Mouse (Mus musculus) midbrain, postnatal 0 days (tissue): ENCODE results near the gene Hist1h2ab. TPM values are rescaled to one million over a fixed set of nuclear protein-coding genes. Genes with fewer than 3 reads are reported as not detected.
"Not testable (repeated sequence)": the region's sequence is repeated elsewhere in the genome, so short reads cannot be mapped to it uniquely, and the experiment has no call there.

Experiments used
- ATAC-seq: fragments of 200-750 bp; cut with Nextera tagmentation; 2 replicates; pipeline ENCODE4 v1.8.0; 2017; ENCODE audit warnings: moderate number of reproducible peaks, mild to moderate bottlenecking, moderate TSS enrichment, moderate library complexity; ENCODE audit not compliant: low FRiP score
- DNase-seq: peaks from one replicate; pipeline ENCODE4 v3.0.0-alpha.2; 2015; ENCODE audit warnings: low spot score
- H3K27ac ChIP-seq: fragments of 300-500 bp; sonication (generic); 2 replicates; pipeline ENCODE4 v1.5.1; 2014; ENCODE audit warnings: low read depth, mild to moderate bottlenecking, low read length, mixed read lengths
- H3K27me3 ChIP-seq: fragments of 300-500 bp; sonication (generic); 2 replicates; pipeline ENCODE4 v1.6.1; 2014; ENCODE audit warnings: low read length, control low read depth, mixed read lengths; ENCODE audit not compliant: insufficient read depth
- H3K36me3 ChIP-seq: fragments of 300-500 bp; sonication (generic); 2 replicates; pipeline ENCODE4 v1.6.1; 2014; ENCODE audit warnings: low read length, control low read depth, mixed read lengths; ENCODE audit not compliant: insufficient read depth
- H3K4me1 ChIP-seq: fragments of 300-500 bp; sonication (generic); 2 replicates; pipeline ENCODE4 v1.6.1; 2014; ENCODE audit warnings: mild to moderate bottlenecking, control low read depth, antibody characterized with exemption, low read length, mixed read lengths; ENCODE audit not compliant: insufficient read depth
- H3K4me2 ChIP-seq: fragments of 300-500 bp; sonication (generic); 2 replicates; pipeline ENCODE4 v1.6.1; 2014; ENCODE audit warnings: low read depth, mild to moderate bottlenecking, low read length, mixed read lengths; ENCODE audit not compliant: poor library complexity, severe bottlenecking
- H3K4me3 ChIP-seq: fragments of 300-500 bp; sonication (generic); 2 replicates; pipeline ENCODE4 v1.5.1; 2014; ENCODE audit warnings: low read depth, mild to moderate bottlenecking, low read length, moderate library complexity
- H3K9ac ChIP-seq: fragments of 300-500 bp; sonication (generic); replicated peaks from 2 replicates; pipeline ENCODE4 v1.6.1; 2014; ENCODE audit warnings: mild to moderate bottlenecking, low read length, moderate library complexity, mixed read lengths; ENCODE audit not compliant: poor library complexity, severe bottlenecking
- H3K9me3 ChIP-seq: fragments of 300-500 bp; sonication (generic); 2 replicates; pipeline ENCODE4 v1.6.1; 2016; ENCODE audit warnings: low read length, control low read depth
- CTCF ChIP-seq: IDR thresholded peaks from 2 replicates; pipeline ENCODE4 v1.5.1; 2016; ENCODE audit warnings: antibody characterized with exemption, mild to moderate bottlenecking
- WGBS: fragments of 180-500 bp; shearing (Covaris S2); extraction: QIAGEN DNeasy Blood & Tissue Kit; methylation state at CpG from one replicate; pipeline ENCODE4 v1.1.7; 2014; 5-methylcytosine and 5-hydroxymethylcytosine counted together
- polyA plus RNA-seq: library from polyadenylated mRNA; unstranded; fragments of >200 nt; fragmentation: Nextera tagmentation; extraction: Ambion mirVana; gene quantifications from 2 replicates; pipeline ENCODE4 v1.2.1, GENCODE M21; 2015
- total RNA-seq: library from RNA; depleted of rRNA; stranded (reverse); fragments of >200 nt; gene quantifications from 2 replicates; pipeline ENCODE4 v1.2.3, GENCODE M21; 2014

Gene Hist1h2ab
- total and polyA plus RNA-seq, 2 experiments from 2014 or later: 2.1 to 290 TPM

GRCm38 (mm10) chr13:23744421-23745380 is 6.2 kb upstream of the Hist1h2ab start:
- Histone ChIP-seq H3K9ac (no peak overlapping the region), H3K27me3 (no peaks in the 10 kb centered on the region), H3K9me3 (no peaks in the 10 kb centered on the region), H3K27ac (no peak overlapping the region), H3K4me1 (0 out of 2 replicates have a peak, but pooled peaks cover 3% of the 10 kb centered on the region), H3K4me3 (peak overlapping the region; percentile 37; the same call in 1 of the 2 replicates), H3K36me3 (no peaks in the 10 kb centered on the region), H3K4me2 (peak overlapping the region; percentile 69)
- WGBS: 4% methylated on average over 13 of the region's 36 CpGs
- no peak for TF ChIP-seq CTCF
- no peak for ATAC-seq
- no peak for DNase-seq

- Histone ChIP-seq H3K9ac (no peak within 1 kb of the TSS), H3K27ac (peak within 1 kb of the TSS; percentile 85), H3K4me3 (peak within 1 kb of the TSS; percentile 37), H3K36me3 (no peaks in the 10 kb centered on the region), H3K4me1 (0 out of 2 replicates have a peak, but pooled peaks cover 3% of the 10 kb centered on the region), H3K4me2 (peak within 1 kb of the TSS; percentile 69), H3K27me3 (no peaks in the 10 kb centered on the region), H3K9me3 (no peaks in the 10 kb centered on the region)
- ATAC-seq (peak; percentile 81), DNase-seq (peak; percentile 95)
- TF ChIP-seq CTCF: no peak
- 1% methylated on average over 21 of the region's 28 CpGs for WGBS
Observed at GRCm38 (mm10) chr13:23745381-23746161, 5.4 kb upstream of the Hist1h2ab start, which contains the start of gene Hist1h3c. TSS of gene Hist1h3c (minus strand) at chr13:23745602.

- H3K36me3 ChIP-seq, H3K9ac ChIP-seq, H3K27me3 ChIP-seq, H3K4me1 ChIP-seq, H3K9me3 ChIP-seq: not testable (repeated sequence)
- peak; percentile 92 for ATAC-seq
- Histone ChIP-seq H3K4me3 (peak within 1 kb of the TSS; percentile 37), H3K4me2 (peak within 1 kb of the TSS; percentile 69), H3K27ac (peak within 1 kb of the TSS; percentile 85)
- under 1% methylated on average over 38 of the region's 58 CpGs for WGBS
- DNase-seq: peak; percentile 95
Observed at GRCm38 (mm10) chr13:23746201-23747080, 4.5 kb upstream of the Hist1h2ab start, which contains the start of gene Hist1h2bb. TSS of gene Hist1h2bb (plus strand) at chr13:23746734.

GRCm38 (mm10) chr13:23747081-23747891 is 3.6 kb upstream of the Hist1h2ab start:
- no peak for DNase-seq

More at GRCm38 (mm10) chr13:23747081-23747891, 3.6 kb upstream of the Hist1h2ab start:
- no peak overlapping the region for H3K9ac ChIP-seq
- TF ChIP-seq CTCF: no peak
- H3K9me3 ChIP-seq: no peaks in the 10 kb centered on the region
- H3K27ac ChIP-seq: peak overlapping the region; percentile 47
- H3K27me3 ChIP-seq: no peaks in the 10 kb centered on the region
- no peak for ATAC-seq
- no peaks in the 10 kb centered on the region for H3K36me3 ChIP-seq
- peak overlapping the region; percentile 69 for H3K4me2 ChIP-seq
- H3K4me3 ChIP-seq: peak overlapping the region; percentile 37
- WGBS: 2% methylated on average over 9 of the region's 13 CpGs
- H3K4me1 ChIP-seq: 0 out of 2 replicates have a peak, but pooled peaks cover 3% of the 10 kb centered on the region
